Mouse (Mus musculus) olfactory bulb, adult 2 months (tissue): ENCODE results near the gene Maats1. TPM values are rescaled to one million over a fixed set of nuclear protein-coding genes. Genes with fewer than 3 reads are reported as not detected.

Experiments used
- H3K27ac ChIP-seq: fragments of 200-500 bp; 2 replicates; pipeline ENCODE4 v1.5.1; 2012; ENCODE audit warnings: low read depth, low read length; ENCODE audit not compliant: insufficient read depth
- H3K4me1 ChIP-seq: fragments of 200-500 bp; 2 replicates; pipeline ENCODE4 v1.6.1; 2012; ENCODE audit warnings: low read length; ENCODE audit not compliant: control insufficient read depth, insufficient read depth
- H3K4me3 ChIP-seq: fragments of 200-500 bp; 2 replicates; pipeline ENCODE4 v1.5.1; 2012; ENCODE audit warnings: mild to moderate bottlenecking, low read depth, low read length, moderate library complexity; ENCODE audit not compliant: insufficient read depth
- CTCF ChIP-seq: fragments of 200-500 bp; IDR thresholded peaks from 2 replicates; pipeline ENCODE4 v1.5.1; 2012; ENCODE audit warnings: low read depth, mild to moderate bottlenecking, low read length, moderate library complexity; ENCODE audit not compliant: insufficient read depth
- POLR2A ChIP-seq: fragments of 200-500 bp; IDR thresholded peaks from 2 replicates; pipeline ENCODE4 v1.6.1; 2012; ENCODE audit warnings: mild to moderate bottlenecking, low read depth, low read length, moderate library complexity; ENCODE audit not compliant: insufficient read depth
- WGBS: fragments of 180-500 bp; shearing (Covaris S2); methylation state at CpG from one replicate; pipeline ENCODE4 v1.1.7; 2018; 5-methylcytosine and 5-hydroxymethylcytosine counted together
- polyA plus RNA-seq: library from polyadenylated mRNA; stranded (reverse); fragments of >200 nt; gene quantifications from 2 replicates; pipeline ENCODE4 v1.2.4, GENCODE M21; 2012; ENCODE audit warnings: low replicate concordance; ENCODE audit not compliant: missing spikeins, insufficient read depth, insufficient read length

Maats1 gene
- polyA plus RNA-seq, 1 experiment, result not detected

DNA sequence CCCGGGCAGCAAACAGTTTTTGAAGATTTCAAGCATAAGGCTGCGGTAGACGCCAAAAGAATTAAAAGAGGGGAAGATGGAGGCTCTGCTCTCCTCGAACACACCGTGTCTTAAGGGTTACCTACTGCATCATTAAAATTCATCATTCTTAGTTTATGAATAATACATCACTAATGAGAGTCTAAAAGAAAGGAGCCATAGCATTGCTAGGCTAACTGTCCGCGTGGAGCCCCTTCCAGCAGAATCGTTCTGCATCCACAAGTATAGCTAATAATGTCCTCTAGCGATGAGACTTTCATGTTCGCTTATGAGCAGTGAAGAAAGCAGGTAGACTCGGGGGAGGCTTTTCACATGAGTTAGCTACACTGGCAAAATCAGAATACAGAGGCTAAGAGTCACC, 33.7 kb downstream of the Maats1 start:
- Histone ChIP-seq H3K27ac (no peak overlapping the region), H3K4me1 (no peaks in the 10 kb centered on the region), H3K4me3 (no peak overlapping the region)
- TF ChIP-seq POLR2A (no peak), CTCF (no peak)
- WGBS, result 73% methylated on average over 11 of the region's 11 CpGs

DNA sequence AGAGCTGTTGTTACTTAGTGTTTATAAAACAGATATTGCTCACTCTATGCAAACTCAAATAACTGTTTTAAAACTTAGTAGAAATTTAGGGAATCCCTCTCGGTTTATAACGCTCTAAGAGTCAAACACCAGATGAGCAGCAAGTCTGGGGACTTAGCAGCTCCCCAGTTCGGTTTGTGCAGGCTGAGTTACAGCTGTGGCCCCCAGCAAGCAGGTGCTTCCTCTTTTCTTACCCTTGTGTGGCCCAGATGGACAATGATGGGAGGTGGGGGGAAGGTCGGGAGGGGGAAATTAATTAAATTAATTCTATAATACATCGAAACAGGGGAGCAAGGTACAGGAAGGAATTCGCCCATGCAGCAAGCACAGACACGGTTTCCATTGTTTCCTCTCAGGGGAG, 34.3 kb downstream of the Maats1 start:
- Histone ChIP-seq H3K27ac (no peak overlapping the region), H3K4me3 (no peak overlapping the region), H3K4me1 (no peaks in the 10 kb centered on the region)
- no peak for TF ChIP-seq CTCF
- TF ChIP-seq POLR2A, result no peak
- WGBS, result 57% methylated on average over 7 of the region's 7 CpGs

DNA sequence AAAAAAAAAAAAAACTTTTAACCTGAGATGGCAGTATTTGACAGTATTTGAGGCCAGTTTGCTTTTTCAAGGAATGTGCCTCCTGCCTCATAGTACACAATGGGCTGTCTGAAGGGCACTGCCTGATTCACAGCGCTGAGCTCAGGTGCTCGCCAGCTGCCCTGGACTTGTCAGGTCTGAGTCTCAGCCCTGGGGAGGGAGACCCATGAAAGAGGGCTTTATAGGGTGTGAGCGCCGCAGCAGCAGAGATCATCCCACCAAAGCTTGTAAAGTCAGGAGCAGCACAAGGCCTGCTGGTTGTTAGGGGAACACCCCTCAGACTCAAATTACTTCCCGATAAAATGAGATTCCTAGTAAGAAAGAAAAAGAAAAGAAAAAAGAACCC, 34.7 kb downstream of the Maats1 start:
- TF ChIP-seq POLR2A (no peak), CTCF (no peak)
- H3K27ac ChIP-seq, result no peak overlapping the region
- H3K4me1 ChIP-seq, result no peaks in the 10 kb centered on the region
- no peak overlapping the region for H3K4me3 ChIP-seq
- 45% methylated on average over 5 of the region's 5 CpGs for WGBS

DNA sequence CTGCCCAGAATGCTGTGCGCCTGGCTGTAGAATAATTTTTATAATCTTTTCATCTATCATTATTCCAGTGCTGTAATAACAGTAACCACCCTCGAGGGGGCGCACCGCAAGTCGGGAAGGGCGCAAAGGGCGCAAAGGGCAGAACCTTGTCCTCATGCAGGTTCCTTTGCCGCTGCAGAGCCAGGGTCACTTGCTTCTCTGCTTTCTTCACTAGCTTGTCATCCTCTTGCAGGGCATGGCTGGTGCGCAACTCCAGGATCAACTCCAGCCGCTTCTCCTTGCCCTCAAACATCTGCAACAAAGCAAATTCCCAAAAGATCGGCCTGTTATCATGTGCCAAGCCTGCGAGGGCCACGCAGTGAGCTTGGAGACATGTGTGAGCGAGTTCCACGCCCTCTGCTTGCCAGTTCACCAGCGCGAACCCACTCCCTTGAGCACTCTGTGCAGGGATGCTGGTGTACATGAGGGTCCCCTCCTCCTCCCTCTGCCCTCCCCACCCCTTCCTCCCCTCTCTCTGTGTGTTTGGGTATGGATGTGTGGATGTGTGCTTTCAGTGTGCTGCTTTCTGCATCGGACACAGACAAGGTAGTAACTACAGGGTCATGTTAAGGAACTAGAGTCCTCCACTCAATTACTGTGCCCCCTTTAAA, 35.2 kb downstream of the Maats1 start:
- Histone ChIP-seq H3K4me1 (no peaks in the 10 kb centered on the region), H3K4me3 (no peak overlapping the region), H3K27ac (no peak overlapping the region)
- TF ChIP-seq POLR2A (no peak), CTCF (0 out of 2 replicates have a peak, but pooled peaks have one; percentile 10)
- 53% methylated on average over 18 of the region's 18 CpGs for WGBS

DNA sequence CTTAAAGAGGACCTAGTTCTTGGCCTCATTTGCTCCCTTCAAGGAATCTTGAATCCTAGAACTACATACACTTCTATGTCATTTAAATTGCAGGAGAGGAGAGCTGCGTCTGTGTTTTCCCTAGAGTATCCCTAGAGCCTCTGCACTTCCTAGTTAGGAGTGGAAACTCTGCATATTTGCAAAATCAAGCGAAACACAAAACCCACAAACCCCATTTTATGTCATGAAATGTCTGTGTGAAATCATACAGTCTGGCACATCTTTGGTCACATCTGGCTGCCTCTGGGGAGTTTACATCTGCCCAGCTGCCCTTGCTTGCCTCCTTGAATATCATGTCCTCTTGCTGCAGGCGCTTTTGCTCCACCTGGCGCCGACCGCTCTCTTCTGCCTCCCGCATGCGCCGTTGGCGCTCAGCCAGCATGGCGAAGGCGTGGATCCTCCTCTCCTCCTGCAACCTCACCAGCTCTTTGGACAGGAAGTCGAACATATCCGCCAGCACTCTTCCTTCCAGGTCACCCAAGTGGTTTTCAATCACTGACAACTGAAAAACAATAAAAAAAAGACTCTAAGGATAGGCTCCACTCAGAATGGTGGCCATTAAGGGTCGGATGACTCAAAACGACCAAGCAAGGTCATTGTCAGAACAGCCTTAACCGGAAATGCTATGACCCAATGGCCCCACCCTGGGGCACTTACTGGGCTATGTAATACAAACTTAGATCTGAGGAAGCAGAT, 37.3 kb downstream of the Maats1 start:
- 80% methylated on average over 17 of the region's 17 CpGs for WGBS
- no peak overlapping the region for H3K4me3 ChIP-seq
- H3K27ac ChIP-seq, result no peak overlapping the region
- H3K4me1 ChIP-seq, result no peaks in the 10 kb centered on the region
- no peak for TF ChIP-seq CTCF
- TF ChIP-seq POLR2A, result no peak

DNA sequence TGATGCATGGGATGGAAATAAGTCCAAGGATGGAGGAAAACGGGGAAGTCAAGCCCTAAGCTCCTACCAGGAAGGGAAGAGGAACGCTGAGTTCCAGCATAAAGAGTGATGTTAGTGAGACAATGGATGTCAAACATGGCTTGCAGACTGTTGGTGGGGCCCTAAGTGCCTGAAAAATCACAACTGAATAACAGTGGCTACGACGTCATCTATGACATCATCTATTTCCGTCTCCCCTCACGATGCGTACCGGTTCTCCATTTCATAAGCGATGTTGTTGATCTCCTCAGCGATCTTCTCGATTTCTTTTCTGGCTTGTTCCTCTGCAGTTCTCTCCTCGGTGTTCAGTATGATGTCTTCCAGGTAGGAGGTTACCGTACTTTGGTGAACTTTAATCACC, 39.6 kb downstream of the Maats1 start:
- 87% methylated on average over 13 of the region's 13 CpGs for WGBS
- TF ChIP-seq CTCF, result no peak
- no peak for TF ChIP-seq POLR2A
- no peak overlapping the region for H3K27ac ChIP-seq
- no peaks in the 10 kb centered on the region for H3K4me1 ChIP-seq
- no peak overlapping the region for H3K4me3 ChIP-seq

DNA sequence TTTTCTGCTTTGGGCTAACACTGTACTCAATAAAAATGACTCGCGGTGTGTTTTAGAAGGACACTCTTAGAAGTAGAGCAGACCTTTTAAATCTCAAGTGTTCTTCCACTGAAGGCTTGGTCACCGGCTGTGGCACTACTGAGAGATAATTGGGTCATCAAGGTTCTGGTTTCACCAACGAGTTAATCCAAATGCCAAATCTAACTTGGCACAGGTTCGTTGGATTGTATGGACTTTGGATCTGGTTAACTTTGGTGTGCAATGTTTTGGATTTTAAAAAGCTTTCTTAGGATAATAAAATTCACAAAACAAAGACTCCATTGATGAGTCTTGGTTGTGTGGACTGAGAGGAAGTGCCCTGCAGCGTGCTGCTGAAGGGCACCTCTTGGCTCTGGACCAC, 43.5 kb downstream of the Maats1 start:
- no peak for TF ChIP-seq POLR2A
- TF ChIP-seq CTCF, result no peak
- Histone ChIP-seq H3K4me1 (no peaks in the 10 kb centered on the region), H3K27ac (no peak overlapping the region), H3K4me3 (no peak overlapping the region)
- WGBS, result 72% methylated on average over 6 of the region's 6 CpGs

DNA sequence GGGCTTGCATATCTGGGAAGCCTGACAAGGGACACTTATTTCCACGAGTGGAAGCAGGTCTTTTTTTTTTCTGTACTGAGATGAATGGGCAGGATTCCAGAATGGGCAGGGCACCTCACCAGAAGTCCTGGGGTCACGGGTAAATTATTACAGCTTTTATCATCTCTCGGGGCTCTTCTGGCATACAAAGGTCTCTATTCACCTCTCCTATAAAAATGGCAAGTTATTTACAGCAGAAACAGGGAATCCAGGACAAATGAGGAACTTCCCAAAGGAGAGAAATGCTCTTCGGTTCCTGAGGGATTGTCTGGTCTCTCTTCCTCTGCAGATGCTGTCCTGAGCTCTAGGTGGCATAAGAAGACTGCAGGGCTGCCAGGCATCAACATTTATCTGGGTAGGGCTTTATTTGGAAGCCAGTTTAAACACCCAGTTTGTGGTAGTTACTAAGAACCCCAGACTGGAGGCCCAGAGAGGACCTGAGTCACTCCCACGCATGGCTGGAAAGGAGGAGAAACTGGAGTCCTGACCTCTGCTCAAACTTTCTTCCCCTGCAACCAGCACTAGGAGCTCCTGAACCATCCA, 46.5 kb downstream of the Maats1 start:
- WGBS, result 38% methylated on average over 5 of the region's 5 CpGs

DNA sequence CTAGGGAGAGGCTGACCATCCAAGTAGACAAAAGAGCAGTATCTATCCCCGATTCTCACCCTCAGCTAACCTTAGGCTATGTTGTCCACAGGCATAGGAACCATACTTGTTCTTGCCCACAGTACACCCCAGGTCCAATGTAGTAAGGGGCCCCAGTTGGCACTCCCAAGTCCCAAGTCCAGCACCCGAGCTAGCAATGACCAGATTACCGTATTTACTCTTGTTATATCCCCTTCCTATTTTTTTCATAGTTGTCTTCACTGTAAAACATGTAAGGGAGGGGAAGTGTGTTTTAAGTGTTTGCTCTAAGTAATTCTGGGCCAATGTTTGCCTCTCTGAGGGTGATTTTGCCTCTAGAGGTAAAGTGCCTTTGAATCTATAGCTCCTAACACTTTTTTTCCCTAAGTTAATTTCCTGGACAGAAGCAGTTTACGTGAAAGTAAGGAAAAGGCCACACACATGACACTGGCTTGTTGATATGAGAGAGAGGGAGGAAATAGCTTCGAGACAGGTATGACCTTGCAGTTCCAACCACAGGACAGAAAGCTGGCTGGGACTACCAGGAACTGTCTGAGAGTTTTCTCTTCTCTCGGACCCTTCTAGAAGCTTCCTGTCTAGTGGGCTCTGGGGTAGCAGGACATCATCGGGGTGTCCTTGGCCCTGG, 47.1 kb downstream of the Maats1 start, which contains the start of gene Nr1i2:
TSS of gene Nr1i2 (minus strand) at position 140 of the 664 bp plus-strand sequence.
- no peak within 1 kb of the TSS for H3K27ac ChIP-seq
- H3K4me1 ChIP-seq, result no peaks in the 10 kb centered on the region
- WGBS, result 80% methylated on average over 7 of the region's 7 CpGs
- TF ChIP-seq CTCF, result no peak
- TF ChIP-seq POLR2A, result no peak
- H3K4me3 ChIP-seq, result no peak within 1 kb of the TSS

More for the DNA sequence above, 46.5 kb downstream of the Maats1 start:
- Histone ChIP-seq H3K4me3 (no peak overlapping the region), H3K27ac (no peak overlapping the region), H3K4me1 (no peaks in the 10 kb centered on the region)
- TF ChIP-seq CTCF (no peak), POLR2A (no peak)
